Mouse (Mus musculus) hematopoietic stem cell, adult 5-6 weeks (primary cell): ENCODE results near the gene Ncbp2. TPM values are rescaled to one million over a fixed set of nuclear protein-coding genes. Genes with fewer than 3 reads are reported as not detected.
"Not testable (repeated sequence)": the region's sequence is repeated elsewhere in the genome, so short reads cannot be mapped to it uniquely, and the experiment has no call there.

Experiments used
- ATAC-seq, 2 experiments: fragments of 125-278 bp in 1 of 2; replicated peaks in 1 of 2; 2 replicates each; pipeline ENCODE4 v1.8.0; 2016 to 2017; ENCODE audit warnings: inconsistent platforms in 2 of 2, mild to moderate bottlenecking in 2 of 2, moderate number of reproducible peaks in 2 of 2, low read depth in 1 of 2, moderate TSS enrichment in 1 of 2; ENCODE audit not compliant: low FRiP score in 2 of 2, poor library complexity in 2 of 2, severe bottlenecking in 2 of 2, insufficient read depth in 1 of 2, low TSS enrichment in 1 of 2
- total RNA-seq: library from RNA; stranded (forward); fragments of 172-1452, 232-1000 nt; gene quantifications from 2 replicates; pipeline ENCODE4 v1.2.3, GENCODE M21; 2017

The Ncbp2 gene
- total RNA-seq, 1 experiment from 2014 or later: 45.2 TPM

DNA sequence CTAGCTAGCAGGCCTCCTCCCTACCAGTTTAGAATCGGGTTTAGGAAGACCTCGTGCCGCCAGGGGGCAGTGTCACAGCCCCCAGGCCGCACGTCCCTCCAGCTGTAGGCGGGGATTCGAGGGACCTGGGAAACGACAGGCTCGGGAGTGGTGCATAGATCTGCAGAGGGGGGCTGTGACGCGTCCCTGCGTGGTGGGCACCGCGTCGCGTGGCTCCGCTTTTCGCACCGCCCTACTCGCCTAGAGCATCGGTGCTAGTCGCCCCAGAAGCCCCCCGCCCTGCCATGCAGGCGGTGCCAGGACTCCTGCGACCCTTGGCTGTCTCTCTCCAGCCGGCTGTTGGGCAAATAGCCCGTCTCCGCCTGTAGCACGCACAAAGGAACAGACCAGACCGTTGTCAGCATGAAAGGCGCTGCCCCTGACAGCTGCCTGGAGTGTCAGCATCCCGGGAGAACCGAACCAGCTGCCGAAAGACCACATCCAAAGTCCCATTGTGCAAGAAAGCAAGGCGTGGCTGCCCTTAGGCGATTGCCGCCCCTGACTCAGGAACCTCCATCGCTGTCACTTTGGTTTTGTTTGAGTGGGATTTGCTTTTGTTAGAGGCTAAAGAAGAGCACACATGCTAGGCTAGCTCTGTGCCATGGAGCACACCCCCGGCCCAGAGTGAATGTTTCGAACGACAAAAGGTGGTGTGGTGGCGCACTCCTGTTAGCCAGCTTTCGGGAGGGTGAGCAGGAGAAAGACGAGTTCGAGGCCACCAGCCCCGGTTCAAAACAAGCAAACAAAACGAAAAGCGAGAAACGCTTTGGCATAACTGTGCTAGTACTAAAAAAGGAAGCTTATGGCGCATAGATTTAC is 15.2 kb upstream of the Ncbp2 start:
- peak; percentile 83 to 84 for ATAC-seq

DNA sequence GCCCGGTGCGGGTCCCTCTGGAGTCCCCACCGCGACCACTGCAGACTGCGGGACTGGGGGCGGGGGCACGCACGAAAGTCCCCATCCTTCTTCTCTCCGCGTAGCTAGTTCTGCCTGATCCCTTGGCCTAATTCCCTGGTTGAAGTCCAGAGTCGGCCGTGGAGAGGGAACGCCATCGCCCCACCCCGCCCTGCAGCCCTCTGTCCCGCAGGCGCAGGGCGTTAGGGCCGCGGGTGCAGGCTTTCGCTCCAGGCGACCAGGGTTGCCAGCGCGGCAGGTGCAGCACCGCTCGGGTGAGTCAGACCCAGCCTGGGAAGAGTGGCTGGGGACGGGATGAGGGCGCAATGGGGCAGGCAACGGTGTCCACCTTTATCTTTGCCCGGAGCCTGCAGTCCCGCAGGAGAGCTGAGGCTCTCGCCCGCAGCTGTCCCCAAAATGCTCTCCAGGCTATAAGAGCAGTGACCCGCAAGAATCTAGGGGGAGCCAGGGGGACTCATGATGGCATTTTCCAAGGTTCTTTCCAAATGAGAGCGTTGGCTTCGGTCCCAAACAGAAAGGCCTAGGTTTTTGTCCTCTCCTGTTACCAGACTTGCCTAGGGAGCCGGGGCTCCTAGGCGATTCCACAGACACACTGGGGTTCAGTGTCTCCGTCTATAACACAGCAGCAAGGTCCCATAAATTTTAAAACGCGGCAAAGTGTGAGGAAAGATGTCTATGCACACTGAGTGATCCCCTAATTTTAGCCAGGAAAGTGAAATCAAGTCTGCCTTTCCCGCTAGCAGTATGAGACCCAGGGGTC is 14.4 kb upstream of the Ncbp2 start, which contains the start of gene Pigz:
TSS of gene Pigz (plus strand) at position 101 of the 799 bp plus-strand sequence.
- ATAC-seq: 0 out of 4 replicates have a peak, but pooled peaks of 1 of the 2 experiments have one; percentile 3

DNA sequence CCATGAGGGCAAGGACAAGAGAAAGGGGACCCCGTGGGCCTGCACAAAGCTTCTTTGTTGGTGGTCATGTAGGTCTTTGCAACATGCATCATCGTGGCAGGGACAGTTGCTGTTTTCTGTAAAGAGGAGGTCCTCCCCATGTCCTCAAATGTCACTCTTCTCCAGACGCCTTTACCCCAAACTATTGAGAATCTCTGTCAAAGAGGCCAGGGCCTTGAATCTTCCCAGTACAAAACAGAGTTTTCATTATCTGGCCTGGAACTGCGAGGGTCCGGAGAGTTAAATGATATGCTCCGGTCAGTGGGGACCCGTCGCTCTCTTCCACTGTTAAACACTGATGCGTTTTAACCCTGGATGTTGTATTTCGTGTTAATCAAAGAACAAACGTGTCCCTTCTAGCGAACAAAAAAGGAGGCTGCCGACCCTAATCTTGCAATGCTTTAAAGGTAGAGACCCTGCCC is 13.7 kb upstream of the Ncbp2 start:
- ATAC-seq: no peak

DNA sequence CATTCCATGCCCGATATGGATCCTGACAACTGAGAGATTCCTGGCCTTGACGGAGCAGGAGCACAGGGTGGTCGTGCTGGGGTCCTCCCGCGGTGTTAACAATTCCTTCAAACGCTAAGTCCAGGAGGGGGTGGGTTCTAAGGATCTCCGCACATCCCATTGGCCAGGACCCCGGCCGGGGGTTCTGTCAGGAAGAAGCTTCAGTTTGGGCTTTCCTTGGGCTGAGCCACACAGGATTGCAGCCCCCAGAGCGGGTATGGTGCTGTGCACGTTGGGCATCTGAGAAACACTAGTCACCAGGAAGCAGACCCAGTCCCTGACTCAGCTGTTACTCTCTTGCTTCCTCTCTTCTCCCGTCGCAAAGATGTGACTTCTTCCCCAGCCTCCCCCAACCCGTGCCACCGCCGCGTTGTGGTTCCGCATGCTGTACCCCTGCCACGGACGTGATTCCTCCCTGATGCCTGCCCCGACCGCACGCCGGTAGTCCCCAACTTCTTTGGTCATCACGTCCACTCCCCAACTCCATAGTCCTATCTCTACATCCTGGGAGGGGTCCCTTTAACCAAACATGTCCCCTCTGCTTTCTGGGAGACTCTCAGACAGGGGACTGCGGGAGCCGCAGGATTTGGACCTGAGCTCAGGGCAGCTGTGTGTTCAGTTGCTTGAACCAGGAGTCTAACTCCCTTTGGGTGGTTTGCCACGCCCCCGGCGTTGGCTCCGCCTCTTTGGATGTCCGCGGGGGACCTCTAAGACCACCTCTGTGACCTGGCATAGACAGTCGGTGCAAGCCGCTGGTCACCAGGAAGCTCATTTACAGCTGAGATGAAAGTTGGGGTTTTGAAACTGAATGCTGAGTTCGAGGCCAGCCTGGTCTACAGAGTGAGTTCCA is 13.0 kb upstream of the Ncbp2 start:
- peak; percentile 46 to 49; a peak in 3 of 4 replicates for ATAC-seq

DNA sequence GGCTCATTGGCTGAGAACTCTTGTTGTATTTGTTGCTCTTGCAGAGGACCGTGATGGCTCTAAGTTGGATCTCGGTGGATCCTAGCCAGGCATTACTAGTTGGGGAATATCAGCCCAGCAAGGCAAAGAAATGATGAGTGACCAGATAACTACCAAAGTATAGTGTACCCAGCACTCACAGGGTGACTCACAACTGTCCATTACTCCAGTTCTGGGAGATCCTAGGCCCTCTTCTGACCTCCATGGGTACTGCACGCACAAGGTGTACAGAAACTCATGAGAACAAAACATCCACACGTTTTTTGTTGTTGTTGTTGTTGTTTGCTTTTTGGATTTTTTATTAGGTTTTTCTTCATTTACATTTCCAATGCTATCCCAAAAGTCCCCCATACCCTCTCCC is 11.7 kb upstream of the Ncbp2 start:
- ATAC-seq: no peak

DNA sequence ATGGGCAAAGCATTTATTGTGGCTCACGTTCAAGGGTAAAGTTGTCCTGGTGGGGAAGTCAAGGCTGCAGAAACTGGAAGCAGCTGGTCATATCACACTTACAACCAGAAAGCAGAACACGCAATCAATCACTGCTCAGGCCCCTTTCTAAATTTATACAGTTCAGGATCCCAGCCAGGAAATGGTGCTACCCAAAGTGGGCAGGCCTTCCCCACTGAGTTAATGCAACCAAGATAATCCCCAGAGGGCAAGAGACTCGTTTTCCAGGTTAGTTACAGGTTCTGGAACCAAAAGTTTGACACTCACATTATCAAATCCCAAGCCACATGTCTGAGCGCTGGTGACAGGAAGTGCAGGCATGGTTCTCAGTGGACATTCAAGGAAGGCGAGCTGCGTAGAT is 9.5 kb upstream of the Ncbp2 start:
- ATAC-seq: peak; percentile 7 to 18; a peak in 1 of 4 replicates

DNA sequence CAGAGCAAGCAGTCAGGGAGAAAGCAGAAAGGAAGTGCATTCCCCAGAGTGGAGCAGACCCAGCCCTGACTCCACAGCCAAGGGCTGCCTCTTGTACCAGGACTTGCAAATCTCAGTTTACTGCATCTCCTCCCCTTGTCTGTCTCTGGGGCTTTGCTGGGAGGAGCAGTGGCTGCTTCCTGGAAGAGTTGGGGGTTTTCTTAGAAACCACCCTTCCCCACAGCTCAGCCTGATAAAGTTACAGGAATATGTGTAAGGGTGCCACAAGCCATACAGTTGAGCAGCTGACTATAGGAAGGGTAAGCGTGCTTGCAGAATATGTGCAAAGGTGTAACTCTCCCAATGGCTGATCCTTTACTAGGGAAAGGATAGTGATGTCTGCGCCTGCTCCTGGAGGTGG is 7.7 kb upstream of the Ncbp2 start:
- no peak for ATAC-seq

DNA sequence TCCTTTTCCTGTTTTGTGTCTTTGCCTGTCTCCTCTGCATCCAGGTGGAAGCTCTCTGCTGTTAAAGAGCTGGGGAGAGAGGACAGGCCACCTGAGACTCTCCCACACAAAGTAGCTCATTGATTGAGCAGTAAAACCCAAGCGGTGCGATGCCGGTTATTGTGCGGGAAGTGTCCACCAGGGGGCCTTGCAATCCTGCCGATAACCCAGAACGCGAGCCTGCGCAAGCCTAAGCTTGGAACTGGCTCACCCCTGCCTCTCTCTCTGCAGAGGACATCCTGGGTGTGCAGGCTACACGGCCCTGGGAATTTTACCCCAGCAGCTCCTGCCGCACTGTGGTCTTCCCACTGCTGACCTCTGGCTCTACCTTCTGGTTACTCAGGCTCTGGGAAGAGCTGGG is 4.3 kb upstream of the Ncbp2 start:
- peak; percentile 70 to 71 for ATAC-seq

DNA sequence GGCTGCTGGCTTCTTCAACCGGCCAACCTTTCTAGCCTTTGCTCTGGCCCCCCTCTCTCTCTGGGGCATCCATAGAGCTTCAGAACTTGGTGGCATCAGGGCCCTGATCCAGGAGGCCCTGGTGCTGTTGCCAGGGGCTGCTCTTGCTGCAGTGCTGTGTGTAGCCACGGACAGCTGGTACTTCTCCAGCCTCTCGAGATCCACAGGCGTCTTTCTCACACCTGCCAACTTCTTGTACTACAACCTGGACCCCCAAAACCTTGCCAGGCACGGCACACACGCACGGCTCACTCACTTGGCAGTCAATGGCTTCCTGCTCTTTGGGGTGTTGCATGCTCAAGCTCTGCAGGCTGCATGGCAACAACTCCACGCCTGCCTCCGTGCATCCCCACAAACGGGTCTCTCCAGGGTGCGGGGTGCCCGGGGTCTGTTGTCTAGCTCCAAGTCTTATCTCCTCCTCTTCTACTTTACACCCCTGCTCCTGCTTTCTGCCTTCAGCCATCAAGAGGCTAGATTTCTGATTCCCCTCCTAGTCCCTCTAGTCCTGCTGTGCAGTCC is 3.5 kb upstream of the Ncbp2 start:
- no peak for ATAC-seq

DNA sequence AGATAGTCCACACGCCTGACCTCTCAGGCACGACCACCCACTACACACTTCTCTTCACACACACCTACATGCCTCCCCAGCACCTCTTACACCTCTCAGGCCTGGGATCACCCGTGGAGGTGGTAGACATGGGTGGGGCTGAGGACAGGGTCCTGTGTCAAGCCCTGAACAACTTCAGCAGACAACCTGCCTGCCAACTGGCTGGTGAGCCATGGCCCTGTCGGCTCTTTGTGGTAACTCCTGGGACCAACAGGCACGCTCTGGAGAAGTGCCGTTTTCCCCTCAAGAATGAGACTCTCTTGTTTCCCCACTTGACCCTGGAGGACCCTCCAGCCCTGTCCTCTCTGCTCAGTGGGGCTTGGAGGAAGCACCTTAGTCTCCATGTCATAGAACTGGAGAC is 2.9 kb upstream of the Ncbp2 start:
- no peak for ATAC-seq

DNA sequence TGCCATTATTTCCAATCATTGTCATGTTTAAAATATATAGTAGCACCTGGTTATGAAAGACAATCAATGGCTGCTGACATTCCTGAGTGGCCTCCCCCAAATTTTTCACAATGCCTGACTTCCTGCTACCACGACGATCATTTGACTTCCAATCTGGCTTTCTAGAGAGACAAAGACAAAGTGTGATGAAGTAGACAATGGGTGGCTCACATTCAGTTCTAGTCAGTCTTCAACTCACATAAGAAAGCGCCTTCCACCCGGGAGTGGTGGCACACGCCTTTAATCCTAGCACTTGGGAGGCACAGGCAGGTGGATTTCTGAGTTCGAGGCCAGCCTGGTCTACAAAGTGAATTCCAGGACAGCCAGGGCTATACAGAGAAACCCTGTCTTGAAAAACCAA is 2.3 kb upstream of the Ncbp2 start:
- not testable (repeated sequence) for ATAC-seq

DNA sequence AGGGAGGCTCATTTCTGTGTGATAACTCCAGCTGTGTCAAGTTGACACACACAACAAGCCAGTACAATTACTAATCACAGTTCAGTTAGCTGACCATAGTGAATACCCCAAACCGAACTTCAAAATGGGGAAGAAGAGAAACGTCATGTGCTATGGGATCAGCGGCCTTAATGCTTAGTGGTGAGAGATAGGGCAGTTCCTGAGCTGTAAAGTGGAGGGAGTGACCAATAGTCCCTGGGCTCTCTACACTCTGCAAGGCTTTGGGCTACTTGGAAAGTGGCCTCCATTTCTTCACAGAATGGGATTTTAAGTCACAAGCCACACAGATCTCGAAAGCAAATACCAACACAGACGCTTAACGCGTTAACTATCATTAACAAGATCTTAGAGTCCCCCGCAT is 980 bp upstream of the Ncbp2 start:
- ATAC-seq: no peak

DNA sequence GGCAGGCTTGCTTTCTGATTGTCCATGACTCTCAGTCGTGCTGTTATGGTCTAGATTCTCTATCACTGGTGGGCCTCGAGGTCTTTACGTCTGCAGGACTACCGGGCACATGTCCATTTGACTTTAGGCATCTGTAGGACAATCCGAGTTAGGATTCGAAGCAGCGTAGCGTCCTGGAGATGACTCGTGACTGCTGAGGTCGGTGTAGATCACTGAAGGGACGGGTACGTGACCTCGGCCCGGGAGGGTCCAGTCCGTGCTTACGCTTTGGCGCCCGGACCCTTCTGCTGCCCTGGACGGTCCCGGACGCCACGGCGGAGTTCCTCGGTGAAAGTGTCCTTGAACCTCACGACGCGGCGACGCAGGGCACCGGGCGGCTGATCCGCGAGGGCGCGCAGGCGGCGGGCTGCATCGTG is 404 bp upstream of the Ncbp2 start:
- no peak for ATAC-seq

DNA sequence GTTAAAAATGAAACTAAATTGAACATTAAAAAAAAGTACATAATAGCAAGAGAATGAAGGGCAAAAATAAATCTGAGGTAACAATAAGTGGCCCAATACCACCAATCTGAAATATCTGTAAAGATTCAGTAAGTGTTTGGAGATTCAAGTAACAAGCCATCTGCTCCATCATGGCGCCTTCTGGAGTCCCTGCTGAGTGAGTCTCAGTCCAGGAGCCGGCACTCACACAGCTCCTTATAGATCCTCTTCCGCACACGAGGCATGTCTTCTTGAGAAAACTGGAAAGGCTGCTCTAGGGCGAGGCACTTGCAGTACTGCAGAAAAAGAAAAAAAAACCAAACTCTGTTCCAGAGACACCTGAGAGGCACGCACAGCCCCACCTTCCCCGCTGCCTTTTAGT is 14.9 kb downstream of the Ncbp2 start:
- ATAC-seq: no peak

DNA sequence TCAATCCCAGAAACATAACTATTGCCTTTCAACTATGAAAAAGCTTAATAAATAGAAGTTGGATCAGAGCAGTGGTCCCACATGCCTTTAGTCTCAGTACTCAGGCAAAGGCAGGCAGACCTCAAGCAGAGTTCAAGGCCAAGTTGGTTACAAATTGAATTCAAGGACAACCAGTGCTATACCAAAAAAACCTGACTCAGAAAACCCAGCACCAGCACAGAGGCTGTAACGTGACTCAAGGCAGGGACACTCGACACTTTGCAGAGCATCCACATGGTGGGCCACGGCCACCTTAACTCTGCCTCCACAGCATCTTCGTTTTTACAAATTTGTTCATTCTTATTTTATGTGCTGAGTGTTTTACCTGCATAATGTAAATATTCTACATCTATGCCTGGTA is 26.9 kb downstream of the Ncbp2 start:
- no peak for ATAC-seq

DNA sequence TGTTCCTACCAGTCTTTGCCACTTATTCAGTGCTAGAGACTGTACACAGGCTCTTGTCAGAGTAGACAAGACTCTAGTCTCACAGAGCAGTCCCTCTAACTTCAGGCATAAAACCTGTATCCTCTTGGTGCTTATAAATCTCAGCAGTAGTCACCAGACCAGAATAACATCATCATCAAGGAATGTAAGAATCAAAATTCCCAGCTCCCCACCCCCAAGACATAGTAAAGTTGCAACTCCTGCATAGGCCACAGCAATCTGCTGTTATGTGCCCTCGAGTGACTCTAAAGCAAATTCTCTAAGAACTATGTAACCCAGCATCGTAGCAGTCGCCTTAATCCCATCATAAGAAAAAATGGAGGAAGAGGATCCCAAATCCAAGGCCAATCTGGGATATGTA is 31.2 kb downstream of the Ncbp2 start:
- no peak for ATAC-seq

DNA sequence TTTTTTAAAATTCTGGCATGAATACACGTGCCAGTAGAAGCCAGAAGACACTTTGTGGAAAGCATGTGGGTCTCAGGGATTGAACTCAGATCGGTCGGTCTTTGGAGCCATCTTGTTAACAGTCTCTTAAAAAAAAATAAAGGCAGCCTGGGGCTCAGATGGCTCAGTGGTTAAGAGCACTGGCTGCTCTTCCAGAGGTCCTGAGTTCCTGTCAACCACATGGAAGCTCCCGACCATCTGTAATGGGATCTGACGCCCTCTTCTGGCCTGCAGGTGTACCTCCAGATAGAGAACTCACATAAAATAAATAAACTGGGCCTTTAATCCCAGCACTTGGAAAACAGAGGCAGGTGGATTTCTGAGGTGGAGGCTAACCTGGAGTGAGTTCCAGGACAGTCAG is 32.6 kb downstream of the Ncbp2 start:
- ATAC-seq: no peak
